Mouse (Mus musculus) small intestine, adult 2 months (tissue): ENCODE measurements at regions not wholly inside any gene's neighbourhood (a gene's known extent, or its start where the extent isn't known, plus 50 kb on each side); places are given as distances from the start of the nearest gene placed in this dataset.

Experiments
- CTCF ChIP-seq: fragments of 200-500 bp; IDR thresholded peaks from 2 replicates; pipeline ENCODE4 v1.5.1; 2012; ENCODE audit warnings: low read depth, mild to moderate bottlenecking, control low read depth, inconsistent platforms, low read length, moderate library complexity, mixed read lengths; ENCODE audit not compliant: insufficient replicate concordance, insufficient read length; ENCODE audit errors: extremely low read depth
- POLR2A ChIP-seq: fragments of 200-500 bp; IDR thresholded peaks from 2 replicates; pipeline ENCODE4 v1.6.1; 2012; ENCODE audit warnings: low read depth, mild to moderate bottlenecking, control low read depth, inconsistent platforms, low read length, moderate library complexity

DNA sequence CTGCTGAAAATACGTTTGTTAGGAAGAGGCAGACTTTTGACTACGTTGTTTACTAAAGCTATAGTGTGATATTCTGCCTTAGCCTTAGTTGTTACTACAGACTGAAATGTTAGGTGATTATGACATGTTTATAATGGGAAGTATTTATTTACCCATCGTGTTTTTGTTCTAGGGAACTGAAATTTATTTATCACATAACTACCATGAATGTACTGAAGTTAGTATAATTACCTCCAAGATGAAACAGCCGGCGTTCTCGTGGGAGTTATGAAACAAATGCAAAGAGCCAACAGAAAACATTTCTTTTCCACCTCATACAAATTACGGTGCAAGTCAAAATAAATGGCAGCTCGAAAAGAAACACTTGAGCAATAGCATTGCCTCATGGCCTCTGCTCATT, 155.8 kb upstream of the Dynlrb2 start:
- no peak for TF ChIP-seq POLR2A
- TF ChIP-seq CTCF = no peak
